Mouse (Mus musculus): ENCODE data around the gene Mrc1. TPM values are rescaled to one million over a fixed set of nuclear protein-coding genes. Genes with fewer than 3 reads are reported as not detected.

The Mrc1 gene
- total RNA-seq, 2 experiments from 2014 or later, result 37.7 to 43.6 TPM

Other genes with a start within 250 kb of the Mrc1 start
- 7.5 and 13.7 TPM in 2 replicates for gene Hacd1, start 173.3 kb upstream of the Mrc1 start, total RNA-seq (2015; ENCODE audit: low replicate concordance)
- gene Hacd1, start 173.3 kb upstream of the Mrc1 start, total RNA-seq (2017; ENCODE audit: low replicate concordance), result 4.0 TPM in 1 of 2 replicates, not detected in the other
- 36.4 and 66.7 TPM in 2 replicates for gene Stam, start 155.3 kb upstream of the Mrc1 start, total RNA-seq (2015; ENCODE audit: low replicate concordance)
- 23.3 and 41.1 TPM in 2 replicates for gene Stam, start 155.3 kb upstream of the Mrc1 start, total RNA-seq (2017; ENCODE audit: low replicate concordance)
- 0.72 TPM in 1 of 2 replicates, not detected in the other for gene Tmem236, start 54.9 kb upstream of the Mrc1 start, total RNA-seq (2015; ENCODE audit: low replicate concordance)
- 0.90 TPM in 1 of 2 replicates, not detected in the other for gene Tmem236, start 54.9 kb upstream of the Mrc1 start, total RNA-seq (2017; ENCODE audit: low replicate concordance)
- not detected in 2 replicates for gene Slc39a12, start 158.9 kb downstream of the Mrc1 start, total RNA-seq (2015; ENCODE audit: low replicate concordance)
- gene Slc39a12, start 158.9 kb downstream of the Mrc1 start, total RNA-seq (2017; ENCODE audit: low replicate concordance), result 0.26 TPM in 1 of 2 replicates, not detected in the other